Mouse (Mus musculus) kidney, postnatal 0 days (tissue): ENCODE measurements at regions not wholly inside any gene's neighbourhood (a gene's known extent, or its start where the extent isn't known, plus 50 kb on each side); places are given as distances from the start of the nearest gene placed in this dataset.

Source experiments
- ATAC-seq: fragments of 200-750 bp; cut with Nextera tagmentation; replicated peaks from 2 replicates; pipeline ENCODE4 v1.8.0; 2017; ENCODE audit warnings: low read depth, moderate number of reproducible peaks, moderate TSS enrichment, moderate library complexity; ENCODE audit not compliant: low FRiP score
- DNase-seq: peaks from one replicate; pipeline ENCODE4 v3.0.0-alpha.2; 2016; ENCODE audit warnings: low spot score
- H3K27ac ChIP-seq: fragments of 300-500 bp; sonication (generic); 2 replicates; pipeline ENCODE4 v1.5.1; 2014; ENCODE audit warnings: mild to moderate bottlenecking
- H3K27me3 ChIP-seq: fragments of 300-500 bp; sonication (generic); 2 replicates; pipeline ENCODE4 v1.6.1; 2014; ENCODE audit warnings: low read length, mixed read lengths; ENCODE audit not compliant: insufficient read depth
- H3K36me3 ChIP-seq: fragments of 300-500 bp; sonication (generic); 2 replicates; pipeline ENCODE4 v1.6.1; 2014; ENCODE audit warnings: low read length, mixed read lengths; ENCODE audit not compliant: insufficient read depth
- H3K4me1 ChIP-seq: fragments of 300-500 bp; sonication (generic); replicated peaks from 2 replicates; pipeline ENCODE4 v1.6.1; 2014; ENCODE audit warnings: antibody characterized with exemption, low read length, mixed read lengths; ENCODE audit not compliant: insufficient read depth
- H3K4me2 ChIP-seq: fragments of 300-500 bp; sonication (generic); 2 replicates; pipeline ENCODE4 v1.6.1; 2014; ENCODE audit warnings: mild to moderate bottlenecking, low read length, moderate library complexity, mixed read lengths
- H3K4me3 ChIP-seq: fragments of 300-500 bp; sonication (generic); replicated peaks from 2 replicates; pipeline ENCODE4 v1.5.1; 2014; ENCODE audit warnings: low read depth, low read length
- H3K9ac ChIP-seq: fragments of 300-500 bp; sonication (generic); 2 replicates; pipeline ENCODE4 v1.6.1; 2014; ENCODE audit warnings: low read depth, low read length
- H3K9me3 ChIP-seq: fragments of 300-500 bp; sonication (generic); replicated peaks from 2 replicates; pipeline ENCODE4 v1.6.1; 2016; ENCODE audit warnings: low read length, inconsistent platforms, mixed read lengths
- CTCF ChIP-seq: IDR thresholded peaks from 2 replicates; pipeline ENCODE4 v1.5.1; 2016; ENCODE audit warnings: antibody characterized with exemption, low read depth, mild to moderate bottlenecking, moderate library complexity
- WGBS: fragments of 180-500 bp; shearing (Covaris S2); extraction: QIAGEN DNeasy Blood & Tissue Kit; methylation state at CpG from one replicate; pipeline ENCODE4 v1.1.7; 2014; 5-methylcytosine and 5-hydroxymethylcytosine counted together

GRCm38 (mm10) chr12:77595821-77596220 lies 357.9 kb downstream of the Fut8 start:
- ATAC-seq (no peak), DNase-seq (no peak)
- Histone ChIP-seq H3K4me1 (0 out of 2 replicates have a peak, but pooled peaks cover 11% of the 10 kb centered on the region), H3K27ac (no peak overlapping the region), H3K4me2 (no peak overlapping the region), H3K4me3 (no peak overlapping the region), H3K9me3 (no peaks in the 10 kb centered on the region), H3K27me3 (no peaks in the 10 kb centered on the region), H3K9ac (no peak overlapping the region), H3K36me3 (no peaks in the 10 kb centered on the region)
- TF ChIP-seq CTCF: no peak
- 65% methylated on average over 5 of the region's 5 CpGs for WGBS

DNA sequence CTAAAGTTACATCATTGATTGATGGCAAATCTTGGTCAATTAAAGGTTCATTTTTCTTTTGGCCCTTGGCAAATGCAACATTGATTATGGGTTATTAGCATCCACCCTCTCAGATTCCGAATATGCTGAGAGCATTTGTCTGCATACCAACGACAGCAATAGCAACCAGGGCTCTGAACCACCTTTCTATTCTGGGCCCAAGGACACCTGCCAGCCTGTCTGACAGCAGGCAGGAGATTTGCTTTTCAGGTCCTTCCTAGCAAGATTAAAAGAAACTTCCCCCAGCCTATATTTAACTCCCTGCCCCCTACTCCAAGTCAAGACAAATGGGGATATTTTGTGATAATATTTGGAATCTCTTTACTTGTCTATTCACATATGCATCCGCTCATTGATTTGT lies 358.8 kb downstream of the Fut8 start:
- no peak overlapping the region for H3K4me2 ChIP-seq
- no peaks in the 10 kb centered on the region for H3K36me3 ChIP-seq
- no peak overlapping the region for H3K9ac ChIP-seq
- ATAC-seq: no peak
- H3K27ac ChIP-seq: no peak overlapping the region
- H3K4me1 ChIP-seq: 0 out of 2 replicates have a peak, but pooled peaks cover 11% of the 10 kb centered on the region
- H3K9me3 ChIP-seq: no peaks in the 10 kb centered on the region
- WGBS: 43% methylated on average over 3 of the region's 3 CpGs
- no peak for TF ChIP-seq CTCF
- DNase-seq: no peak
- H3K4me3 ChIP-seq: no peak overlapping the region
- no peaks in the 10 kb centered on the region for H3K27me3 ChIP-seq

- TF ChIP-seq CTCF: no peak
- Histone ChIP-seq H3K4me3 (no peak overlapping the region), H3K36me3 (no peaks in the 10 kb centered on the region), H3K4me1 (0 out of 2 replicates have a peak, but pooled peaks cover 11% of the 10 kb centered on the region), H3K9ac (no peak overlapping the region), H3K27ac (peak overlapping the region; percentile 47; the same call in 1 of the 2 replicates), H3K27me3 (no peaks in the 10 kb centered on the region), H3K4me2 (no peak overlapping the region), H3K9me3 (no peaks in the 10 kb centered on the region)
- DNase-seq (peak; percentile 48), ATAC-seq (peak; percentile 65)
- 35% methylated on average over 3 of the region's 3 CpGs for WGBS
Observed at GRCm38 (mm10) chr12:77597627-77598333, 359.9 kb downstream of the Fut8 start.

GRCm38 (mm10) chr12:77598334-77598715 lies 360.4 kb downstream of the Fut8 start:
- Histone ChIP-seq H3K27ac (peak overlapping the region; percentile 47; the same call in 1 of the 2 replicates), H3K9me3 (no peaks in the 10 kb centered on the region), H3K36me3 (no peaks in the 10 kb centered on the region), H3K27me3 (no peaks in the 10 kb centered on the region), H3K9ac (no peak overlapping the region), H3K4me1 (0 out of 2 replicates have a peak, but pooled peaks cover 11% of the 10 kb centered on the region), H3K4me2 (no peak overlapping the region), H3K4me3 (no peak overlapping the region)
- no peak for TF ChIP-seq CTCF
- 35% methylated on average over 7 of the region's 7 CpGs for WGBS
- no peak for ATAC-seq
- DNase-seq: no peak

- Histone ChIP-seq H3K36me3 (no peaks in the 10 kb centered on the region), H3K27ac (no peak overlapping the region), H3K4me3 (no peak overlapping the region), H3K27me3 (no peaks in the 10 kb centered on the region), H3K4me1 (0 out of 2 replicates have a peak, but pooled peaks cover 11% of the 10 kb centered on the region), H3K4me2 (no peak overlapping the region), H3K9ac (no peak overlapping the region), H3K9me3 (no peaks in the 10 kb centered on the region)
- WGBS: 59% methylated on average over 2 of the region's 2 CpGs
- DNase-seq (no peak), ATAC-seq (no peak)
- TF ChIP-seq CTCF: no peak
Observed at GRCm38 (mm10) chr12:77599391-77599790, 361.5 kb downstream of the Fut8 start.

GRCm38 (mm10) chr12:77603832-77604501 lies 366.0 kb downstream of the Fut8 start:
- Histone ChIP-seq H3K9me3 (no peaks in the 10 kb centered on the region), H3K4me1 (0 out of 2 replicates have a peak, but pooled peaks cover under 1% of the 10 kb centered on the region), H3K9ac (no peak overlapping the region), H3K27ac (no peak overlapping the region), H3K27me3 (no peaks in the 10 kb centered on the region), H3K4me2 (no peak overlapping the region), H3K4me3 (no peak overlapping the region), H3K36me3 (no peaks in the 10 kb centered on the region)
- ATAC-seq (no peak), DNase-seq (no peak)
- no peak for TF ChIP-seq CTCF
- 86% methylated on average over 12 of the region's 12 CpGs for WGBS
